Mouse (Mus musculus) testis, adult 2 months (tissue): ENCODE measurements around the gene 3110082I17Rik. TPM values are rescaled to one million over a fixed set of nuclear protein-coding genes. Genes with fewer than 3 reads are reported as not detected.
"Not testable (repeated sequence)": the region's sequence is repeated elsewhere in the genome, so short reads cannot be mapped to it uniquely, and the experiment has no call there.

Experiments
- H3K27ac ChIP-seq: fragments of 200-500 bp; 2 replicates; pipeline ENCODE4 v1.5.1; 2012; ENCODE audit warnings: low read depth, low read length; ENCODE audit not compliant: control insufficient read depth, insufficient read depth
- H3K27me3 ChIP-seq: fragments of 200-500 bp; 2 replicates; pipeline ENCODE4 v1.6.1; 2012; ENCODE audit warnings: mild to moderate bottlenecking, low read length, moderate library complexity; ENCODE audit not compliant: control insufficient read depth, insufficient read depth
- H3K36me3 ChIP-seq: fragments of 200-500 bp; 2 replicates; pipeline ENCODE4 v1.6.1; 2012; ENCODE audit warnings: mild to moderate bottlenecking, low read length; ENCODE audit not compliant: control insufficient read depth, insufficient read depth
- H3K4me1 ChIP-seq: fragments of 200-500 bp; 2 replicates; pipeline ENCODE4 v1.6.1; 2012; ENCODE audit warnings: low read length; ENCODE audit not compliant: control insufficient read depth, insufficient read depth
- H3K4me3 ChIP-seq: fragments of 200-500 bp; 2 replicates; pipeline ENCODE4 v1.5.1; 2012; ENCODE audit warnings: low read depth, mild to moderate bottlenecking, low read length, moderate library complexity, mixed read lengths; ENCODE audit not compliant: control insufficient read depth
- CTCF ChIP-seq: fragments of 200-500 bp; IDR thresholded peaks from 2 replicates; pipeline ENCODE4 v1.5.1; 2012; ENCODE audit warnings: low read depth, mild to moderate bottlenecking, inconsistent platforms, low read length, moderate library complexity; ENCODE audit not compliant: control insufficient read depth, insufficient read depth, insufficient replicate concordance
- POLR2A ChIP-seq: fragments of 200-500 bp; IDR thresholded peaks from 2 replicates; pipeline ENCODE4 v1.6.1; 2012; ENCODE audit warnings: low read depth, mild to moderate bottlenecking, inconsistent platforms, low read length, moderate library complexity; ENCODE audit not compliant: control insufficient read depth
- polyA plus RNA-seq: library from polyadenylated mRNA; depleted of rRNA; stranded (reverse); fragments of >200 nt; gene quantifications from 2 replicates; pipeline ENCODE4 v1.2.3, GENCODE M21; 2012

3110082I17Rik gene
- polyA plus RNA-seq, 1 experiment, result 14.9 TPM

DNA sequence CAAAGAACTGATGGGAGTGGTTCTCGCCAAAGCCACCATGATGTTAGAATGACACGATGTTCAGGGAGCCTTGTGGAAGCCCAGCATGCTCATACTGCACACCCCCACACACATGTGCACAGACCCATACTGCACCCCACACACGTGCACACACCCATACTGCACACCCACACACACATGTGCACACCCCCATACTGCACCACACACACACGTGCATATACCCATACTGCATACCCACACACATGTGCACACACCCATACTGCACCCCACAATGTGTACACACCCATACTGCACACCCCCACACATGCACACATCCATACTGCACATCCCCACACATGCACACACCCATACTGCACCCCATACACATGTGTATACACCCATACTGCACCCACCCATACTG is 124.7 kb downstream of the 3110082I17Rik start:
- Histone ChIP-seq H3K4me1 (peaks cover 7% of the 10 kb centered on the region), H3K27me3 (no peaks in the 10 kb centered on the region), H3K36me3 (no peaks in the 10 kb centered on the region; the same call in 1 of the 2 replicates), H3K4me3 (no peak overlapping the region), H3K27ac (no peak overlapping the region)
- TF ChIP-seq POLR2A (no peak; the same call in 1 of the 2 replicates), CTCF (no peak)

DNA sequence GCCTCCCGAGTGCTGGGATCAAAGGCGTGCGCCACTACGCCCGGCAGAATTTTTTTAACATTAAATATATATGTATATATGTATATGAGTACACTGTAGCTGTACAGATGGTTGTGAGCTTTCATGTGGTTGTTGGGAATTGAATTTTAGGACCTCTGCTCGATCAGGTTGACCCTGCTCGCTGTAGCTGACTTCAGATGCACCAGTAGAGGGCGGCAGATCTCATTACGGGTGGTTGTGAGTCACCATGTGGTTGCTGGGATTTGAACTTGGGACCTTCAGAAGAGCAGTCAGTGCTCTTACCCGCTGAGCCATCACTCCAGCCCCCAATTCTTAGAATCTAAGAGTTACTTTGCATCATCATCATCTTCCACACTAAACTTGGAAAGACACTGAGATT is 125.9 kb downstream of the 3110082I17Rik start:
- H3K27ac ChIP-seq, H3K27me3 ChIP-seq, H3K4me3 ChIP-seq, H3K4me1 ChIP-seq, H3K36me3 ChIP-seq: not testable (repeated sequence)

DNA sequence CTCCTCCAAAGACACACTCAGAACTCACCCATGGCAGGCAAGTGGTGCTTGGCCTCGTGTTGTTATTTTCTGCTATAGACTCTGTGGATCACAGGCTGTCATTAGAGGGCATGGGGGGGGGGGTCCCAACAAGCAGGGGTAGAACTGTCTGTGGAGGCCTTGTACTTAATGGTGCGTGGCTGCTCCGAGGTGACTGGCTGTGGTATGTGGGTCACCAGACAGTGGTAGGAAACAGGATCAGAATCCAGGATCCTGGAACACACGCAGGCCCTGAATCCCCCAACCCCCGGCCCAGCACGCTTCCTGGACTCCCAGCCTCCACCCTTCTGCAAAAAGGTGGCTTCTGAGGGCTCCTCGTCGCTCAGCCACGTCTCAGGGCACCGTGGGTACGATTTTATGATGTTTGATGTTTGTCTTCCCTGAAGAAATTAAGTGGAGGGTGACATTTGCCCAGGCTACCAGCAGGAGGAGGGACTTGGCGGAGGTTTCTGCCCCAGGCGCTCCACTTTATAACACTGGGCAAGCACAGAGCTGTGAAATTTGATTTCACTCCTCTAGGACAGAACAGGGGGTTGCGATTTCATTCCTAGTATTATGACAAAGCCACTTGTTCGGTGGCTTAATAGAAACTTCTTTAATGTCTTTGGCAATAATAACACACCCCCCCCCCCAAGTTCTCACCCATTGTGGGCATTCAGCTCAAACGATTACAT is 126.9 kb downstream of the 3110082I17Rik start:
- TF ChIP-seq CTCF, result no peak
- no peak for TF ChIP-seq POLR2A
- H3K36me3 ChIP-seq, result no peaks in the 10 kb centered on the region; the same call in 1 of the 2 replicates
- H3K27ac ChIP-seq, result no peak overlapping the region

DNA sequence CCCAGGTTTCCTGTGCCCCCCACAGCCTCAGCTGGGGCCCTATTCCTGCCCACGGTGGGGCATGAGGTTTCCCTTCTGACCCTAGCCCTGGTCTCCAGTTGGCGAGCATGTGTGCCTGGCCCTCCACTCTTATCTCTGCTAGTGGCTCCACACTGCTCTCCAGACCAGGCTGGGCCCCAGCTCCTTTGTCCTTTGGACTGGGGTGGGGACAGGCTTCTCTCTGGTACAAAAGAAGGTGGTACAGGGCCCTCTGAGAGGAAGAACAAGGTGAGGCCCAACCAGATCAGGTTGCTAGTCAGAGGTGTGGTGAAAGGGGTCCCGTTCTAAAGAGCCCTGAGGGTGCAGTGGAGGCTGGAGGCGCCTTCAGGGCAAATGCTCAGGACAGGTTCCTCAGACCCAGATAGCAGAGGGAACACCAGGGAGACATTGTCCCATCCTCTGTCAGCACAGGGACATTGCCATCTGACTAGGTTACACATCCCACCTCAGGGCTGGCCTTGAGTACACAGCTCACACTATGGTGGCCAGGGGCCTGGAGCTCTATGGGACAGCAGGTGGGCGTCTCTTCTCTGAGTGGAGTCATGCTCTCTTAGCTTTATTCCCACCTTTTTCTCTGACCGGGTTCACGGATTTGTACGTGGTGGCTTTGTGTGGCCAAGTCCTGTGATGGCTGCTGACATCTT is 127.6 kb downstream of the 3110082I17Rik start:
- no peak overlapping the region for H3K4me3 ChIP-seq
- no peaks in the 10 kb centered on the region for H3K27me3 ChIP-seq
- no peaks in the 10 kb centered on the region; the same call in 1 of the 2 replicates for H3K36me3 ChIP-seq
- no peak overlapping the region for H3K27ac ChIP-seq
- TF ChIP-seq POLR2A (no peak), CTCF (no peak)
- H3K4me1 ChIP-seq, result peaks cover 2% of the 10 kb centered on the region; the same call in 1 of the 2 replicates

More for the DNA sequence above, 126.9 kb downstream of the 3110082I17Rik start:
- H3K4me1 ChIP-seq, result peaks cover 2% of the 10 kb centered on the region; the same call in 1 of the 2 replicates
- no peak overlapping the region for H3K4me3 ChIP-seq
- no peaks in the 10 kb centered on the region for H3K27me3 ChIP-seq

DNA sequence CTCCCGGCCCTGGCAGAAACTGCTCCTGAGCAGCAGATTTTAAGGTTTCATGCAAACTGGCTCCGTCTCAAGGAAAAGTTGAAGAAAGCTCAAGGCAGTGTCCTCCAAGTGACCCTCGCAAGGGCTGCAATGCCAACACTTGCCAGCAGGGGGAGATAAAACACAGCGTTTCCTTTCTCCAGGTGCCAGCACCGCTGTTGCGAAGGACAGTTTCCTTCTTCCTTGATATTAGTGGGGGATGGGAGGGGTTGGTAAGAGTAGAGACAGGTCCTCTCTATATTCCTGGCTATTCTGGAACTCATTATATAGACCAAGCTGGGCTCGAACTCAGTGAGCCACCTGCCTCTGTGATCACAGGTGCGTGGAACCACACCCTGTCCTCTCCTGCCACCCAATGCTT is 128.6 kb downstream of the 3110082I17Rik start:
- Histone ChIP-seq H3K4me3 (no peak overlapping the region), H3K4me1 (peaks cover 2% of the 10 kb centered on the region; the same call in 1 of the 2 replicates), H3K36me3 (no peaks in the 10 kb centered on the region), H3K27ac (no peak overlapping the region), H3K27me3 (no peaks in the 10 kb centered on the region)
- TF ChIP-seq POLR2A (no peak), CTCF (peak; percentile 99)

DNA sequence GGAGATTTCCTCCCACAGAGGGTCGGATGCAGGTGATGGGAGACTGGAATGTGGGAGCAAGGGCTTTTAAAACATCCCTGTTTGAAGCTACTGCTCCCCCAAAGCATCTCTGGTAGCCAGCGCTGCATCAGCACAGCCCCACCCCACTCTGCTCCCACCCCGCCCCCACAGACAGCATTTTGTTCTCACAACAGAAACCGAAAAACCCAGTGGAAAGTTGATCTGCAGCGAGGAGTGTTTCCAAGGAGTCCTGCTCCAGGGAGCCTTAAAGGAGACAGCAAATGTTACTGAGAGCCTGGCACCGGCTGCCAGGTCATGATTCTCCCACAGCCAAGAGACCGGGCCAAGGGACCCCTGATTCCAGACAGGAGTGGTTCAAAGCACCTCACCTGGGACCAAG is 129.6 kb downstream of the 3110082I17Rik start:
- no peak overlapping the region for H3K27ac ChIP-seq
- H3K36me3 ChIP-seq, result no peaks in the 10 kb centered on the region
- H3K27me3 ChIP-seq, result no peaks in the 10 kb centered on the region
- TF ChIP-seq POLR2A (no peak), CTCF (no peak)
- H3K4me1 ChIP-seq, result peaks cover 4% of the 10 kb centered on the region; the same call in 1 of the 2 replicates
- no peak overlapping the region for H3K4me3 ChIP-seq

DNA sequence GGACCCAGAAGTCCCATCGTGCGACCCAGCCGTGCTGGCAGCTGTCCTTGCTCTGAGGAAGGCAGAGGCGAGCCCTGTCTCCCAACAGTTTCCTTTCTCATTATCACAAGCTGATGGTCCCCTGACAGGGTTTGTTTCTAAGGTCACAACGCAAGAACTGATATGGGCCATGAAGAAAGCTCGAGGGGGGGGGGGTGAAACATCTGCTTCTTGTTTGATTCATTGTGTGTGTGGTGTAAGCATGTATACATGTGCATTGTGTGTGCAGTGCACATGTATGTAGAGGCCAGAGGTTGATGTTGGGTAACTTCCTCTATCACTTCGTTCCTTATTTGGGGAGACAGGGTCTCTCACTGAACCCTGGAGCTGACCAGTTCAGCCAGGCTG is 132.7 kb downstream of the 3110082I17Rik start:
- Histone ChIP-seq H3K4me1 (peaks cover 22% of the 10 kb centered on the region), H3K27me3 (no peaks in the 10 kb centered on the region), H3K36me3 (no peaks in the 10 kb centered on the region), H3K4me3 (no peak overlapping the region), H3K27ac (no peak overlapping the region)
- TF ChIP-seq POLR2A, result no peak
- no peak for TF ChIP-seq CTCF
